Mouse (Mus musculus) limb, embryonic 10.5 days (tissue): ENCODE measurements around the gene Tbcb. TPM values are rescaled to one million over a fixed set of nuclear protein-coding genes. Genes with fewer than 3 reads are reported as not detected.

Experiments
- DNase-seq: peaks from one replicate; pipeline ENCODE4 v3.0.0-alpha.2; 2017; ENCODE audit warnings: low spot score
- H3K27ac ChIP-seq: fragments of 300-500 bp; sonication (generic); 2 replicates; pipeline ENCODE4 v1.5.1; 2016; ENCODE audit warnings: mild to moderate bottlenecking
- H3K27me3 ChIP-seq: fragments of 300-500 bp; sonication (generic); 2 replicates; pipeline ENCODE4 v1.6.1; 2016; ENCODE audit warnings: low read depth, mild to moderate bottlenecking; ENCODE audit not compliant: poor library complexity, severe bottlenecking
- H3K36me3 ChIP-seq: fragments of 300-500 bp; sonication (generic); 2 replicates; pipeline ENCODE4 v1.6.1; 2016; ENCODE audit warnings: mild to moderate bottlenecking, moderate library complexity
- H3K4me1 ChIP-seq: fragments of 300-500 bp; sonication (generic); 2 replicates; pipeline ENCODE4 v1.6.1; 2016
- H3K4me3 ChIP-seq: fragments of 300-500 bp; sonication (generic); 2 replicates; pipeline ENCODE4 v1.5.1; 2016; ENCODE audit warnings: mild to moderate bottlenecking, moderate library complexity
- H3K9me3 ChIP-seq: fragments of 300-500 bp; sonication (generic); replicated peaks from 2 replicates; pipeline ENCODE4 v1.6.1; 2016; ENCODE audit warnings: mild to moderate bottlenecking
- WGBS: fragments of 180-500 bp; shearing (Covaris S2); methylation state at CpG from one replicate; pipeline ENCODE4 v1.1.7; 2016; 5-methylcytosine and 5-hydroxymethylcytosine counted together
- polyA plus RNA-seq: library from polyadenylated mRNA; unstranded; fragments of >200 nt; fragmentation: Nextera tagmentation; extraction: Ambion mirVana; gene quantifications from 2 replicates; pipeline ENCODE4 v1.2.1, GENCODE M21; 2016

The Tbcb gene
- polyA plus RNA-seq, 1 experiment from 2014 or later, result 261 TPM

DNA sequence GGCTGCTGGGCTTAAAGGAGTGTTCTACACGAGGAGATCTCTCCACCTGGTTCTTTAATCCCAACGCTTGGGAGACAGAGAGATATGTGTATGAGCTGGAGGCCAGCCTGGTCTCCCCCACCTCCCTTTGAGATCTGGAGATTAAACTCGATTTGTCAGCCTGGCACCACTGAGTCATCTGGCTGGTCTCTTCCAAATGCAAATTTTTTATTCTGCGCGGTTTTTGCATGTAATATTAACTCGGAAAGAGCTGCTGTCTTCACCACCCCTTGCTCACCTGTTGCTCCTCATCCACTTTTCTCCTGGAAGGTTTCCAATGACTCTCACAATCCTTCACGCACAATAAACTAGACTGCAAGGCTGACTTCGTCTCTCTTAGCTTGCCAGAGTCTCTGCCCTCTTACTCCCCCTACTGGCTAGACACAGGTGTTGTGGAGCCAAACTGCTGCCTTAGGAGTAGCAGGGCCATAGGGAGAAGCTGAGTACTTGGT is 33.5 kb downstream of the Tbcb start, which contains the start of gene Capns1:
Gene Capns1, minus strand, starts transcription at position 331 of the 491 bp plus-strand sequence.
- peaks cover 20% of the 10 kb centered on the region for H3K4me1 ChIP-seq

DNA sequence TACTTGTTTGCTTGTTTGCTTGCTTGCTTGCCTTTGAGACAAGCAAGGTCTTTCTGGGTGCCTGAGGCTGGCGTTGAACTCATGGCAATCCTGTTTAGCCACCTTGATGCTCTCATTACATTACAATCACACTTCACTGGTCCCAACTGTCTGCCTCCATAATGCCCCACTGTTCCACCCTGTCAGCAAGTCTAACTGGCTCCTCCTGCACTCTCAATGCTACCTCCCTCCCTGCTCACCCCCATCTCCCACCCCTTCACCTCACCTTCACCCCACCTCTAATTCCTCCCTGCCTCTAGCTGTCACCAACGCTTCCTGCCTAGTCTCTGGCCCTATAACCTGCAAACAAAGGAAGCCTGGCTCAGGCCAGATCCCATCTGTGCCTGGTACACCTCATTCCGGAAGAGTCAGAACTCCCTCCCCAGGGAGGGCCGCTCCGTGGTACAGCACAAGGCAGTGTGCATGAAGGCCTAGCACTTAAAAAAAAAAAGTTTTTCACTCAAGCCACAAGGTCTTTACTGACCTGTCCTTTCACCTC is 34.4 kb downstream of the Tbcb start:
- no peaks in the 10 kb centered on the region for H3K27me3 ChIP-seq
- peaks cover under 1% of the 10 kb centered on the region for H3K36me3 ChIP-seq
- peak overlapping the region; percentile 44 for H3K27ac ChIP-seq
- H3K4me3 ChIP-seq, result no peak overlapping the region
- DNase-seq, result no peak
- H3K4me1 ChIP-seq, result peaks cover 29% of the 10 kb centered on the region
- no peaks in the 10 kb centered on the region for H3K9me3 ChIP-seq
- WGBS, result 73% methylated on average over 5 of the region's 5 CpGs

More for the DNA sequence above, 33.5 kb downstream of the Tbcb start, which contains the start of gene Capns1:
- Histone ChIP-seq H3K27me3 (no peaks in the 10 kb centered on the region), H3K9me3 (no peaks in the 10 kb centered on the region), H3K4me3 (peak within 1 kb of the TSS; percentile 14; the same call in 1 of the 2 replicates), H3K27ac (peak within 1 kb of the TSS; percentile 44), H3K36me3 (no peaks in the 10 kb centered on the region)
- 13% methylated on average over 8 of the region's 8 CpGs for WGBS
- DNase-seq, result peak; percentile 61

DNA sequence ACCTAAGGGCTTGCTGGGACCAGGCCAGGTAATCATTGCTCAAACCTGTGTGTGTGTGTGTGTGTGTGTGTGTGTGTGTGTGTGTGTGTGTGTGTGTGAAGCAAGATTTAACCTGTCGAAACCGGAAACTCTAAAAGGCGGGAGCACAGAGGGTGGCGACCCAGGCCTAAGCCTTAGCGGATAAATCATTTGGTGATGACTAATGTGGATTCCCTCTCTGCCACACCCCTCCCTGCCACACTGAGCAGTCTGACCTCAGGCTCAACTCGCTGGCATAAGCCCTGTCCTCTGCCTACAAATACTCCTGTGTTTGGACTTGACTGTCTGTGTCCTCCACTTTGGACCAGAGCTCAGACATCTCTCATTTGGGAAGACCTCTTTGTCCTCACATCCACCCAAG is 35.9 kb downstream of the Tbcb start:
- H3K36me3 ChIP-seq, result peaks cover 16% of the 10 kb centered on the region
- H3K4me3 ChIP-seq, result no peak overlapping the region
- H3K27ac ChIP-seq, result no peak overlapping the region
- 70% methylated on average over 6 of the region's 6 CpGs for WGBS
- H3K9me3 ChIP-seq, result no peaks in the 10 kb centered on the region
- no peak for DNase-seq
- H3K27me3 ChIP-seq, result no peaks in the 10 kb centered on the region
- peaks cover 32% of the 10 kb centered on the region for H3K4me1 ChIP-seq

DNA sequence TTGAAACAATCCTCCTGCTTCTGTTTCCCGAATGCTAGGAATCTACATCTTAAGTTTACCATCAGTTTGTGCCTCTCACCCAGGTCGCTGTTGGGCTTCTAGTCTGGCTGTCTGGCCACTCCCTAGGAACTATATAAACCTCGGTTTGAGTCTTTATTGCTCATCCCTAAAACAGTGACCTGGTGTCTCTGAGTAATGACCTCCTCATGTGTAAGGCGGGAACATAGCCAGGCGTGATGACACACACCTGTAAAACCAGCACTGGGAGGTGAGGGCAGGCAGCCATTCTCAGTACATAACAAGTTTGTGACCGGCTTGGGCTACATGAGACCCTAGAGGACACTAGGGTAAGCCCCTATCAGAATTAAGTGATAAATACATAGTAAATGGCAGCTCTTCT is 36.6 kb downstream of the Tbcb start:
- peaks cover 23% of the 10 kb centered on the region for H3K36me3 ChIP-seq
- H3K4me3 ChIP-seq, result peak overlapping the region; percentile 88; the same call in 1 of the 2 replicates
- no peaks in the 10 kb centered on the region for H3K27me3 ChIP-seq
- peaks cover 32% of the 10 kb centered on the region for H3K4me1 ChIP-seq
- WGBS, result 69% methylated on average over 6 of the region's 6 CpGs
- no peak overlapping the region for H3K27ac ChIP-seq
- no peak for DNase-seq
- no peaks in the 10 kb centered on the region for H3K9me3 ChIP-seq

DNA sequence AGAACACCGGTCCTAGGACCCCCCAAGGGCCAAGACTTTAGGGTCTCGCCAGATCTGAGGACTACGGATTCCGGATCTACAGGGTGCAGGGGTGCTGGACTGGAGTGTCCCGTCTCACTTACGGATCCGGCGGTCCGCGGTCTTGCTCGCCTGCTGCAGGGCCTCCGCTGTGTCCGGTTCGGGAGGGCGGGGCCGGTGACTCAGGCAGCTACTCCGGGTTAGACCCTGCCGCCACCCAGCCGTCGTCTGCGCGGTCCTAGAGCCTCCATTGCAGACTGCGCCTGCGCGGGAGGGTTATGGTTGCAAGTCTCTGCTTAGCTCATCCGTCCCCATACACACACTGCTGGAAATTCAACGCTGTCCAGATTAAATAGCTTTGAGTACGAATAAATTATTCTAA is 37.2 kb downstream of the Tbcb start:
- Histone ChIP-seq H3K4me1 (peaks cover 32% of the 10 kb centered on the region), H3K4me3 (peak overlapping the region; percentile 88), H3K9me3 (no peaks in the 10 kb centered on the region), H3K27ac (peak overlapping the region; percentile 88), H3K36me3 (peaks cover 29% of the 10 kb centered on the region), H3K27me3 (no peaks in the 10 kb centered on the region)
- WGBS, result 0% methylated on average over 28 of the region's 28 CpGs
- peak; percentile 99 for DNase-seq

DNA sequence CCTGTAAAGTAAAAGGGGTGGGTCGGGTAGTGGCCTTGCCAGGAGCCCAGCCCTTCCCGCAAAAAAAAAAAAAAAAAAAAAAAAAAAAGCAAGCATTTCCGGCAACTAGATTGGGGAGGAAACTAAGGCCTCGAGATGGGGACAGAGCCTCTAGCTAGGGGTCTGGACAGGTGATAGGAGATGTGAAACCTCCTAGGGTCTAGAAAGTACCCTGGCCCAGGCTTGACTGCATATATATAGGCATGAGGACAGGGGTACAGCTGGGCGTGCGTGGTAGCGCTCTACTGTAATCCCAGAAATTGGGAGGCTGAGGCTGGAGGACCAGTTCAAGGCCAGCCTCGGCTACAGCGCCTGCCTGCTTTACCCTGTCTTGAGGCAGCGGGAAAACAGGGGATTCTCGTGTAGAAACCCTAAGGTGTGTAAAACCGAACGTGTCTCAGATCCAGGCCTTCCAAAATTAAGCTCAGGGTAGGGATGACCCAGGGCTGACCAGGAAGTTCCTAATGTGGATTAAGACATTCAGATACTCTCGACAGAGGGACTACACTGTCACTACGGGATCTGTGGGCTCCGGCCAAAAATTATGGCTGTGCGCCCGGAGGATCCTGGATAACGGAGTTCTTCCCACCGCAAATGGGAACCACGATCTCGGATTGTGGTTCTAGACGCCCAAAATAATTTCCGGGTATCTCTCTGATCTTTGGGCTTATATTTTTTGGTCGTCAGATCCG is 37.8 kb downstream of the Tbcb start:
- no peaks in the 10 kb centered on the region for H3K27me3 ChIP-seq
- WGBS, result 1% methylated on average over 26 of the region's 26 CpGs
- DNase-seq, result peak; percentile 54
- peak overlapping the region; percentile 88 for H3K4me3 ChIP-seq
- peak overlapping the region; percentile 88 for H3K27ac ChIP-seq
- H3K4me1 ChIP-seq, result peaks cover 32% of the 10 kb centered on the region
- H3K9me3 ChIP-seq, result no peaks in the 10 kb centered on the region
- peaks cover 33% of the 10 kb centered on the region for H3K36me3 ChIP-seq

DNA sequence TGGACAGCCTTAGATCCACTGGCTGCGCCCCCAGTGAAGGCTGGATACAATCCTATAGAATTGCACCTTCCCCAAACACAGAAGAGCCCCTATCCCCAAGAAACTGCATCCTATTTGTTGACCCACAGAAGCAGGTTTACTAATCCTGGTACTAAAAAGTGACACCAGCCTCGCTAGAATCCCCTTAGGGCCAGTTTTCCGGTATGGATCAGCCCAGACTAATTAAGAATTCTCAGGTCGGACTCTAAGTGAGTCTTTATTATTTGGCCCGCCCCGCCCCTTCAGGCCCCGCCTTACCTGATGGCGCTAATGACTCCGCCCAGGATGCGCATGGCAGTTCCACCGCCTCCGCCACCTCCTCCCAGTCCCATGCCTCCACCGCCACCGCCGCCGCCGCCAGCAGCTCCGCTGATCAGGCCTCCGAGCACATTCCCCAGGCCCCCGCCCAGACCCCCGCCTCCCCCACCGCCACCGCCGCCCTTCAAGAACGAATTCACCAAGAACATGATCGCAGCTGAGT is 38.4 kb downstream of the Tbcb start:
- Histone ChIP-seq H3K27ac (peak overlapping the region; percentile 88), H3K27me3 (no peaks in the 10 kb centered on the region), H3K9me3 (no peaks in the 10 kb centered on the region), H3K4me1 (peaks cover 32% of the 10 kb centered on the region), H3K4me3 (peak overlapping the region; percentile 88), H3K36me3 (peaks cover 39% of the 10 kb centered on the region)
- DNase-seq, result peak; percentile 88
- under 1% methylated on average over 26 of the region's 26 CpGs for WGBS

DNA sequence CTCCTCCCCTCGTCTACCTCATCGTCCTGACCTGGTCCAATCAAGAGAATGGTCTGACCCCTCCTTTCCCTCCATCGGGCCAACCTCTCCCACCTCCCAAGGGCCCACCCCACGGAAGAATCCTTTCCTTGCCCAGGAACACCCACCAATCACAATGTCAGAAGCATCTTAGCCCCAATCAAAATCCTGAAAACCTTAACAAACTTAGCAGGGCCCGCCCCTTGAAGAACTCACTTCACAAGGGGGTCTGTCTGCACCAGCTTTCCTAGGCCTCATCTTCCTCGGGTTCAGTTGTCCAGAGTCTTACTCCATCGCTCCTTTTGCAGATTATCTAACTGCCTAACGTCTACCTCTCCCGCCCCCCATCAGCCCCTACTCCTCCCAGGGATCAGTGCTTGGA is 39.1 kb downstream of the Tbcb start:
- Histone ChIP-seq H3K36me3 (peaks cover 46% of the 10 kb centered on the region), H3K4me3 (peak overlapping the region; percentile 88), H3K9me3 (no peaks in the 10 kb centered on the region), H3K4me1 (peaks cover 31% of the 10 kb centered on the region), H3K27me3 (no peaks in the 10 kb centered on the region), H3K27ac (peak overlapping the region; percentile 88; the same call in 1 of the 2 replicates)
- 12% methylated on average over 9 of the region's 9 CpGs for WGBS
- no peak for DNase-seq

DNA sequence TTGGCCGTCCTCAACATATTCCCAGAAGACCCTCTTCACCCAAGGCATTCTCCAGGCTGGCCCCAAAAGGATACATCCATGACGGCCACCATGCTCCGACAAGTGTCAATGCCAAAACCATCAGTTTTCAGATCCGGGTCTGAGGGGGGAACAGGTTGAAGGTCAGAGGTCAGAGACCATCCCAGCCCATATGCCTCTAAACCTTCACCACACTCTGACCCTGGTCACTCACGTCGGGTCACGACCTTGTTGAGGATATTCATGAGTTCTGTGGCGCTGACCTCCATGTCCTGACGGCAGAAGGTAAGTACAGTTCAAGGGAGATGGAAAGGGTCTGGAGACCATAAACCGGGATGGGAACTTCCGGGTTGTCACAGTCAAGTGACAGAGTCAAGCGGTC is 40.0 kb downstream of the Tbcb start:
- 0 out of 2 replicates have a peak overlapping the region, but pooled peaks have one; percentile 88 for H3K4me3 ChIP-seq
- WGBS, result 90% methylated on average over 12 of the region's 12 CpGs
- H3K36me3 ChIP-seq, result peaks cover 55% of the 10 kb centered on the region
- no peak overlapping the region for H3K27ac ChIP-seq
- H3K4me1 ChIP-seq, result peaks cover 24% of the 10 kb centered on the region
- no peaks in the 10 kb centered on the region for H3K9me3 ChIP-seq
- no peak for DNase-seq
- no peaks in the 10 kb centered on the region for H3K27me3 ChIP-seq

DNA sequence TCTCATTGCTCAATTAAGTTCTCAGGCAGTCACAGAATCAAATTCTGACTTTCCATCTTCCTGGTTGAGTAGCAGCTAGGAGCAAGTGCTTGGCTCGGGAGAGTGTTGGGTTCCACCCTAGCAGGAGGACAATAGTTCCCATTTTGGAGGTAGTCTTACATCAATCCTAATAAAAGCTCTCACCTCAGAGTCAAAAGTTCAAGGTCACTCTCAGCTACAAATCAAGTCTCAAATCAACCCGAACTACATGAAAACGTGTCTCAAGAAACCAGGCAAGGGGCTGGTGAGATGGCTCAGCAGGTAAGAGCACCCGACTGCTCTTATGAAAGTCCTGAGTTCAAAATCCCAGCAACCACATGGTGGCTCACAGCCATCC is 43.0 kb downstream of the Tbcb start:
- Histone ChIP-seq H3K36me3 (peaks cover 77% of the 10 kb centered on the region), H3K27ac (no peak overlapping the region), H3K27me3 (no peaks in the 10 kb centered on the region), H3K4me3 (no peak overlapping the region), H3K4me1 (peaks cover 18% of the 10 kb centered on the region), H3K9me3 (no peaks in the 10 kb centered on the region)
- 89% methylated on average over 4 of the region's 4 CpGs for WGBS
- no peak for DNase-seq

DNA sequence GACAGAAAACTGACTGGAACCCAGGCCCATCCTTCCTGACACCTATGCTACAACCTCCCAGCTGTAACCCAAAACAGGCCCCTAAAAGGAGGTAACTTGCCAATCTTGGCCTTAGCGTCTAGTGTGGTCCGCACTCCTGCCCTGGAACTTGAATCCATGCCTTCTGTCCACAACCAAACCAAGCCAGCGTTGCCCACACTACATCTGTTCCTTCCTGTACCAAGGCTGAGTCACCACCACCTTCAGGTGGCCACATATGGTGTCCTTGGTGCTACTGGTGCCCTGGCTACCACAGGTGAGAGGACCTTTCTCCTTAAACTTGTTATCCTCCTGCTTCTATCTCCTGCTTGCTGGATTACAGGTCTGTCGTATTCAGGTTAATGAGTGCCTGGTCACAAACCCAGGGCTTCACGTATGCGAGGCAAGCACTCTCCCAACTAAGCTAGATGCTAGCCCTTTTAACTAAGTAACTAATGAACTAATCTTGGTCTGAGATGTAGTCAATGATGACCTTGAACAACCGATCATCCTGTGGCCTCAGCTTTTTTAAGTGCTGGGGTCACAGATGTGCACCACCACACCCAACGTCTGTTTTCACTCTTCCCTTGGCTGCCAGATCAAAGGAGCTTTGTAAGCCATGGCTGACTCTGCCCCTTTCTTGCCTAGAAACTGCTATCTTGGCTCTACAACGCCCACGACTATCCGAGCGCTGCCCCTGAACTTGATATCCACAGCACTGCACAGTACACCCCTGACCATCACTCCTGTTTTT is 43.5 kb downstream of the Tbcb start:
- no peak for DNase-seq
- Histone ChIP-seq H3K4me3 (no peak overlapping the region), H3K9me3 (no peaks in the 10 kb centered on the region), H3K27ac (no peak overlapping the region), H3K27me3 (no peaks in the 10 kb centered on the region), H3K4me1 (peaks cover 22% of the 10 kb centered on the region), H3K36me3 (peaks cover 77% of the 10 kb centered on the region)
- WGBS, result 80% methylated on average over 12 of the region's 12 CpGs

DNA sequence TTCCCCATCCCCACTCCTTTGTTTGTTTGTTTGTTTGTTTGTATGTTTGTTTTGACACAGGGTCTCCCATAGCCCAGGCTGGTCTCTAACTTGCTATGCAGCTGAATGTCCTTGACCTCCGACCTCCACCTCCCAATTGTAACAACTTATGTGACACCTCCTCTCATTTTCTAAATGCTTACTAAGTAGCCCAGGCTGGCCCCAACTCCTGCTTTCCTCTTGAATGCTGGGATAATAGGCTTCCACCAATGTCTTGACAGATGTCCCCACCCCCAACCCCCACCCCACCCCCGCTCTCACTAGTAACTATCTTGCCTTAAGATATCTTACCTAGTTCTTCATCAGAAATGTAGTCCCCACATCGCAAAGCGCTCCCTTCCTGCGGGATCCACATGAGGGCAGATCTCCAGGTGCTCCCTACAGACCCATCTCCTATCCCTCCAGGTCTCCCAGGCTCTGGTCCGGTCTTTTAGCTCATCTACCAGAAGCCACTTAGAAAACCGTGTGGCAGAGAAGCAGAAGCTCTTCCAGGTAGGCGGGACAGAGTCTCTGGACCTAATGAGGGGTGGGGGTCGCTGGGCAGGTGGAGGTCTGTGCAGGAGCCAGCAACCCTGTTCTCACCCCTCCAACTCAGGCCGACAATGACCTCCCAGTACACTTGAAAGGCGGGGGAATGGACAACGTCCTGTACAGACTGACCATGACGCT is 47.3 kb downstream of the Tbcb start:
- Histone ChIP-seq H3K27me3 (no peaks in the 10 kb centered on the region), H3K36me3 (peaks cover 55% of the 10 kb centered on the region), H3K4me1 (peaks cover 10% of the 10 kb centered on the region), H3K4me3 (no peak overlapping the region), H3K9me3 (no peaks in the 10 kb centered on the region), H3K27ac (no peak overlapping the region)
- WGBS, result 71% methylated on average over 13 of the region's 13 CpGs
- no peak for DNase-seq
